Mouse (Mus musculus) cerebellum, adult 2 months (tissue): ENCODE measurements around the gene Dock4.

Experiments used
- CTCF ChIP-seq: fragments of 200-500 bp; IDR thresholded peaks from 2 replicates; pipeline ENCODE4 v1.5.1; 2011; ENCODE audit warnings: low read depth, mild to moderate bottlenecking, control low read depth, low read length, moderate library complexity, borderline replicate concordance; ENCODE audit not compliant: insufficient read depth
- POLR2A ChIP-seq: fragments of 200-500 bp; IDR thresholded peaks from 2 replicates; pipeline ENCODE4 v1.6.1; 2011; ENCODE audit warnings: low read length, control low read depth, borderline replicate concordance; ENCODE audit not compliant: insufficient read depth

GRCm38 (mm10) chr12:40791221-40791620, 345.5 kb downstream of the Dock4 start:
- TF ChIP-seq CTCF (no peak), POLR2A (no peak)
